10 mouse cellular contexts compared by ENCODE assay signal in genomic region chr17:83732801-83733200, GRCm38 (mm10). TPM values are rescaled to one million over a fixed set of nuclear protein-coding genes. Genes with fewer than 3 reads are reported as not detected.
DNase-seq lines count a peak whose midpoint lies in the region; ATAC-seq and TF ChIP-seq lines count a peak whose summit lies in the region.
"Had no signal": no experiment of that assay in that cellular context is flagged by ENCODE, and none has a peak within 500 bp of the region (broad histone marks: within the 10 kb centered on the region; RNA-seq: fewer than 3 reads in every experiment).

No protein-coding gene starts in this region.

- DNase-seq in kidney, adult 11 months, result peak; percentile 44
- peak; percentile 85 for DNase-seq in c-Kit-positive CD71-positive TER-119-negative erythroid progenitor cells, embryonic 14.5 days (ENCODE audit: low read depth)
- peak; percentile 61 for DNase-seq in gastrocnemius, adult 2 months
- DNase-seq in kidney, postnatal 4 days, result peak; percentile 70 to 75
- DNase-seq in mesoderm, embryonic 11.5 days (ENCODE audit: low read depth, low spot score), result peak; percentile 59
- DNase-seq in thymus, postnatal 14 days, result peak; percentile 87

- no peaks in the 10 kb centered on the region for H3K36me3 ChIP-seq in kidney, embryonic 16.5 days (ENCODE audit: insufficient read depth, low read length)
- no peaks in the 10 kb centered on the region for H3K36me3 ChIP-seq in ES-Bruce4 (ENCODE audit: control insufficient read depth, insufficient read depth, low read length, poor library complexity, severe bottlenecking)
- H3K36me3 ChIP-seq: embryonic facial prominence, embryonic 15.5 days; midbrain, embryonic 12.5 days had no signal

- 41% methylated on average over 5 of the region's 5 CpGs for WGBS in kidney, embryonic 16.5 days

- ATAC-seq in kidney, embryonic 16.5 days (ENCODE audit: low FRiP score, low TSS enrichment), result no peak

- no peak for TF ChIP-seq POLR2A in ES-Bruce4 (IDR thresholded peaks at IDR 0.05; ENCODE audit: insufficient read depth, low read length)

- intact Hi-C loops in gastrocnemius, adult 2 months (cut with DNase I), result loop anchor here (5.0 kb wide), 1 partner anchor 100 kb away; the partner anchor contains the start of gene Kcng3

- TF ChIP-seq EP300 in ES-Bruce4 (IDR thresholded peaks at IDR 0.05; ENCODE audit: insufficient read depth, low read depth, low read length), result 0 out of 2 replicates have a peak, but pooled peaks have one; percentile 43

- H3K9ac ChIP-seq in kidney, embryonic 16.5 days (replicated peaks; ENCODE audit: low read length), result no peak overlapping the region
- H3K9ac ChIP-seq in ES-Bruce4 (ENCODE audit: low read depth, poor library complexity, severe bottlenecking), result no peak overlapping the region
- H3K9ac ChIP-seq: embryonic facial prominence, embryonic 15.5 days; midbrain, embryonic 12.5 days had no signal

- H3K27me3 ChIP-seq in kidney, embryonic 16.5 days (ENCODE audit: insufficient read depth, low read length), result no peaks in the 10 kb centered on the region
- H3K27me3 ChIP-seq in ES-Bruce4 (ENCODE audit: control insufficient read depth, insufficient read depth, low read length, poor library complexity, severe bottlenecking), result no peaks in the 10 kb centered on the region
- H3K27me3 ChIP-seq: embryonic facial prominence, embryonic 15.5 days; midbrain, embryonic 12.5 days had no signal

- no peaks in the 10 kb centered on the region for H3K9me3 ChIP-seq in kidney, embryonic 16.5 days (ENCODE audit: low read length)
- H3K9me3 ChIP-seq in ES-Bruce4 (replicated peaks; ENCODE audit: control insufficient read depth, insufficient read depth, low read length, poor library complexity, severe bottlenecking), result no peaks in the 10 kb centered on the region
- H3K9me3 ChIP-seq: embryonic facial prominence, embryonic 15.5 days; midbrain, embryonic 12.5 days had no signal

- peaks cover 7% of the 10 kb centered on the region; the same call in 1 of the 2 replicates for H3K4me1 ChIP-seq in kidney, embryonic 16.5 days (ENCODE audit: insufficient read depth, low read length)
- peaks cover 10% of the 10 kb centered on the region for H3K4me1 ChIP-seq in ES-Bruce4 (ENCODE audit: control insufficient read depth, insufficient read depth, low read length)
- H3K4me1 ChIP-seq: midbrain, embryonic 12.5 days had no signal

- H3K4me3 ChIP-seq in kidney, embryonic 16.5 days (ENCODE audit: low read length), result no peak overlapping the region
- H3K4me3 ChIP-seq in ES-Bruce4 (ENCODE audit: low read depth, low read length), result no peak overlapping the region
- no peak overlapping the region for H3K4me3 ChIP-seq in gastrocnemius, adult 2 months
- H3K4me3 ChIP-seq: embryonic facial prominence, embryonic 15.5 days; midbrain, embryonic 12.5 days had no signal

- peak; percentile 97 for TF ChIP-seq CTCF in ES-Bruce4 (IDR thresholded peaks at IDR 0.05; ENCODE audit: low read depth, low read length)
- peak; percentile 80 for TF ChIP-seq CTCF in gastrocnemius, adult 2 months (IDR thresholded peaks at IDR 0.05)

- H3K27ac ChIP-seq in kidney, embryonic 16.5 days (ENCODE audit: low read length), result no peak overlapping the region
- no peak overlapping the region for H3K27ac ChIP-seq in ES-Bruce4 (ENCODE audit: insufficient read depth, low read length)
- H3K27ac ChIP-seq in gastrocnemius, adult 2 months, result no peak overlapping the region
- H3K27ac ChIP-seq: midbrain, embryonic 12.5 days had no signal

- no peak overlapping the region for H3K4me2 ChIP-seq in kidney, embryonic 16.5 days (replicated peaks; ENCODE audit: low read depth, low read length)
- H3K4me2 ChIP-seq: embryonic facial prominence, embryonic 15.5 days; midbrain, embryonic 12.5 days had no signal

RNA-seq across cellular contexts. Expression of gene Mta3, which starts 26.8 kb away (rescaled TPM):
- polyA plus RNA-seq in kidney, embryonic 16.5 days (2015; fragmentation: Nextera tagmentation; extraction: Ambion mirVana), result 38.0 and 39.6 TPM in 2 replicates
- 162 and 164 TPM in 2 replicates for polyA plus RNA-seq in ES-Bruce4 (2011; ENCODE audit: insufficient read depth, insufficient read length, low read depth, missing spikeins)
- 10 to 100 TPM in 1 of 2 experiments, 1 to 10 TPM in 1; 7.7 to 10.2 TPM for total RNA-seq in gastrocnemius, adult 2 months (2021)
